Mouse (Mus musculus) olfactory bulb, adult 2 months (tissue): ENCODE data around the gene E130308A19Rik. TPM values are rescaled to one million over a fixed set of nuclear protein-coding genes. Genes with fewer than 3 reads are reported as not detected.

Experiments used
- H3K27ac ChIP-seq: fragments of 200-500 bp; 2 replicates; pipeline ENCODE4 v1.5.1; 2012; ENCODE audit warnings: low read depth, low read length; ENCODE audit not compliant: insufficient read depth
- H3K4me1 ChIP-seq: fragments of 200-500 bp; 2 replicates; pipeline ENCODE4 v1.6.1; 2012; ENCODE audit warnings: low read length; ENCODE audit not compliant: control insufficient read depth, insufficient read depth
- H3K4me3 ChIP-seq: fragments of 200-500 bp; 2 replicates; pipeline ENCODE4 v1.5.1; 2012; ENCODE audit warnings: mild to moderate bottlenecking, low read depth, low read length, moderate library complexity; ENCODE audit not compliant: insufficient read depth
- CTCF ChIP-seq: fragments of 200-500 bp; IDR thresholded peaks from 2 replicates; pipeline ENCODE4 v1.5.1; 2012; ENCODE audit warnings: low read depth, mild to moderate bottlenecking, low read length, moderate library complexity; ENCODE audit not compliant: insufficient read depth
- POLR2A ChIP-seq: fragments of 200-500 bp; IDR thresholded peaks from 2 replicates; pipeline ENCODE4 v1.6.1; 2012; ENCODE audit warnings: mild to moderate bottlenecking, low read depth, low read length, moderate library complexity; ENCODE audit not compliant: insufficient read depth
- WGBS: fragments of 180-500 bp; shearing (Covaris S2); methylation state at CpG from one replicate; pipeline ENCODE4 v1.1.7; 2018; 5-methylcytosine and 5-hydroxymethylcytosine counted together
- polyA plus RNA-seq: library from polyadenylated mRNA; stranded (reverse); fragments of >200 nt; gene quantifications from 2 replicates; pipeline ENCODE4 v1.2.4, GENCODE M21; 2012; ENCODE audit warnings: low replicate concordance; ENCODE audit not compliant: missing spikeins, insufficient read depth, insufficient read length

Gene E130308A19Rik
- polyA plus RNA-seq, 1 experiment = not detected

- Histone ChIP-seq H3K4me3 (no peak overlapping the region), H3K4me1 (peaks cover 3% of the 10 kb centered on the region), H3K27ac (no peak overlapping the region)
- TF ChIP-seq POLR2A = no peak
- no peak for TF ChIP-seq CTCF
- 39% methylated on average over 2 of the region's 2 CpGs for WGBS
Measured at GRCm38 (mm10) chr4:59807521-59807920, 181.5 kb downstream of the E130308A19Rik start.

GRCm38 (mm10) chr4:59808396-59808795 lies 182.4 kb downstream of the E130308A19Rik start:
- TF ChIP-seq CTCF = no peak
- no peak for TF ChIP-seq POLR2A
- Histone ChIP-seq H3K4me3 (no peak overlapping the region), H3K4me1 (peaks cover 3% of the 10 kb centered on the region), H3K27ac (no peak overlapping the region)
- 75% methylated on average over 5 of the region's 5 CpGs for WGBS

Other genes with a start within 250 kb of the E130308A19Rik start
- 216 TPM in 1 of 2 replicates, not detected in the other for gene Susd1, start 187.6 kb upstream of the E130308A19Rik start, polyA plus RNA-seq
- not detected in 2 replicates for gene Ptbp3, start 76.8 kb upstream of the E130308A19Rik start, polyA plus RNA-seq
- not detected in 2 replicates for gene Hsdl2, start 44.6 kb upstream of the E130308A19Rik start, polyA plus RNA-seq
- not detected in 2 replicates for gene Inip, start 175.4 kb downstream of the E130308A19Rik start, polyA plus RNA-seq
- not detected in 2 replicates for gene Snx30, start 179.6 kb downstream of the E130308A19Rik start, polyA plus RNA-seq